Mouse (Mus musculus) testis, postnatal 14 days (tissue): ENCODE data around the gene Adgb.

Experiments used
- DNase-seq: peaks from one replicate; pipeline ENCODE4 v3.0.0; 2021; ENCODE audit warnings: low spot score

The Adgb gene

DNA sequence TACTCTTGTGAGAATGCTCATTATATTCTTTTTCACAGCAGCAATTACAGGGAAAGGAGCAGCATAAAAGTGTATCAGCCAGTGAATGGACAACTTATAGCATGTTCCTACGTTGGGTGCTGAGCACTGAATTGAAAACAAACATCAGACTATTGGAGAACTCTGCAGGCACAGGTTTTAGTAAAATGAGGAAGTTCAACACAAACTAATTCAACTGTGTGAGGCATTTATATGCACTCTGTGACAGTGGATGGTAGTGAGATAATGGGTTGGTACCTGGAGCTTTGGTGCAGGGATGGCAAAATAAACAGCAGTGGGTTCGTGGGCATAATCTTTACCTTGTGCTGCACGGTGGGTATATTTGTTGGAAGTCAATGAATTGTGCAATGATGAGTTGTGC lies 121.6 kb downstream of the Adgb start:
- no peak for DNase-seq

GRCm38 (mm10) chr10:10343930-10344329 lies 128.2 kb downstream of the Adgb start:
- no peak for DNase-seq

GRCm38 (mm10) chr10:10325560-10325959 lies 146.6 kb downstream of the Adgb start:
- DNase-seq = no peak

GRCm38 (mm10) chr10:10322961-10323360 lies 149.2 kb downstream of the Adgb start:
- no peak for DNase-seq

DNA sequence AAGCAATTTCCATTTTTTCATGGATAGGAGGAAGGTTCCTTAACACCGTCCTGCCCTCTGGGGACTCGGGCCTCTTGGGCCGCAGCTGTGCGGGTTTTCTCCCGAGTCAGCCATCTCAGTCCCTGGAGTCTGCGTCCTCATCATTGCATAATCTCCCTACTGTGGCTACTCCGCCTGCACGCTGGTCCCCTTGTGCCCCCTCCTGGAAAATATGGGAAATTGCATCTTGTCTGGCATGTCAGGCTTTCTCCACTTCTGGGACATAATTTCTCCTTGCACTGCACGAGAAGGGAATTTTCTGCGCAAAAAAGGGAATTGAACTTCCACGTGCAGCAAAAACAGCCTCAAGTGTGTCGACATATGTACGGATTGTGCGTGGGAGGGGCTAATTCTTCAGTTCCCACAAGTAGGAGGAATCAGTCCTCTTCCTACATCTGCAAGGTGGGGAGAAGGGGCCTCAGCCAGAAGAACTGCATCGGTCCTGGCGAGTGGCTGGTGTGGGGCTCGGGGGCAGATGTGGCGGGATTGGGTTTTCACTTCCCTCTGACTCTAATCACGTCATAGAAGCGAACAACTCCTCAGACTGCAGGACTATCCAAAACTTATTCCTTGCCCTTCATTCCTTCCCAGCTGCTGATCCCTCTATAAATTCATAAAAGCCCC lies 150.9 kb downstream of the Adgb start:
- peak; percentile 43 for DNase-seq

- DNase-seq = no peak
Measured at GRCm38 (mm10) chr10:10320364-10321083, 151.6 kb downstream of the Adgb start.

GRCm38 (mm10) chr10:10318086-10318485 lies 154.0 kb downstream of the Adgb start:
- no peak for DNase-seq

- DNase-seq = no peak
Measured at GRCm38 (mm10) chr10:10315631-10316030, 156.5 kb downstream of the Adgb start.

GRCm38 (mm10) chr10:10314521-10314920 lies 157.6 kb downstream of the Adgb start:
- DNase-seq = no peak

- no peak for DNase-seq
Measured at GRCm38 (mm10) chr10:10309877-10310426, 162.2 kb downstream of the Adgb start.

DNA sequence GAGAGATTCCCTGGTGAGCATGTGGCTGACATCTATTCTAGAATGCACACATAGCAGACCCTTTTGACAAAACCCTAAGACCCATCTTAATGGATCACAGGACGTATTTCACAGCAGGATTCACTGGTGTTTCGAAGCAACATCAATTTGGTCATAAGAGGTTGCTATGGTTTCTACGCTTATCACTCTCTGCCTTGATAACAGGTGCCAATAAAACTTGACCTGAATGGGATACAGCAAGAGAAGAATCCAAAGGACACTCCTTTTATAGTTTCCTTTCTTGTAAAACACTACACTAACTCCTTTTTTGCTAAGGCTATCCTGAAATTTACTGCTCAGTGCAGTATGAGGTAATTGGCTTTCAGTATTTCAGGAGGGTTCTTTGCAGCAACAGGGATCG lies 163.1 kb downstream of the Adgb start:
- no peak for DNase-seq

GRCm38 (mm10) chr10:10307384-10307783 lies 164.7 kb downstream of the Adgb start:
- DNase-seq = no peak

DNA sequence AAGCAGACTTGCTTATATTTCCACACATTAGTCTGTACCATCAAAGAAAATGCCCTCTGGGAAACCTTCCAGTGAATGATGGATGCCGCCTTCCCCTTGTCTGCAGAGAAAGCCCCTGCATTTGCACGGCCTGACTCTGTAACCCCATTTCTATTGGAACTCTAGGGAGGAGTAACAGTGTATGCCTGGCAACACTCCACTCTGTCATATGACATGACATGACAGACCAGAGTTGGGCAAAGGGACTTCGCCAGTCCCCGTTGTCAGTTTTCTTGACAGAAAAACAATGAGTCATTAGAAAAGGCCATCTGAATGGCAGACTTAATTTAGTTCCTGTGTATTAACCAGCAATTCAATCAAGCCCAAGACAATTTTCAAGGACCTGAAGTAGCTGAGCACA lies 167.8 kb downstream of the Adgb start:
- no peak for DNase-seq

GRCm38 (mm10) chr10:10301692-10302091 lies 170.4 kb downstream of the Adgb start:
- DNase-seq = no peak

- DNase-seq = peak; percentile 4
Measured at GRCm38 (mm10) chr10:10300915-10301439, 171.1 kb downstream of the Adgb start.

DNA sequence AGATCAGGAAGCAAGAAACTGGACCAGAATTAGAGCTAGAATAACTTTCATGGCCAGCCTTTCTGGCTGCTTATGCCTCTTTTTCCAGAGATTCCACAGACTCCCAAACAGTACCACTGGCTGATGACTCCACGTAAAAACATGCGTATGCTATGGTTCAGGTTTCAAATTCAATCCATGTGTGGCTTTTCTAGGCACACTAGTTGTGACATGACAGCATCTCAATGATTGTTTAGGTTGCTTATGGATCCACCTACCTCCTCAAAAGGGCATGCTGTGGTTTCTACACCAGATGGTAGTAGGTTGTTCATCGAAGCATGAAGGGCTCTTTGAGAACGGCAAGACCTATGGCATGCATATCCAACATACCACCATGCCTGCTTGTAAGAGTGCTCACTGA lies 172.1 kb downstream of the Adgb start:
- DNase-seq = no peak

DNA sequence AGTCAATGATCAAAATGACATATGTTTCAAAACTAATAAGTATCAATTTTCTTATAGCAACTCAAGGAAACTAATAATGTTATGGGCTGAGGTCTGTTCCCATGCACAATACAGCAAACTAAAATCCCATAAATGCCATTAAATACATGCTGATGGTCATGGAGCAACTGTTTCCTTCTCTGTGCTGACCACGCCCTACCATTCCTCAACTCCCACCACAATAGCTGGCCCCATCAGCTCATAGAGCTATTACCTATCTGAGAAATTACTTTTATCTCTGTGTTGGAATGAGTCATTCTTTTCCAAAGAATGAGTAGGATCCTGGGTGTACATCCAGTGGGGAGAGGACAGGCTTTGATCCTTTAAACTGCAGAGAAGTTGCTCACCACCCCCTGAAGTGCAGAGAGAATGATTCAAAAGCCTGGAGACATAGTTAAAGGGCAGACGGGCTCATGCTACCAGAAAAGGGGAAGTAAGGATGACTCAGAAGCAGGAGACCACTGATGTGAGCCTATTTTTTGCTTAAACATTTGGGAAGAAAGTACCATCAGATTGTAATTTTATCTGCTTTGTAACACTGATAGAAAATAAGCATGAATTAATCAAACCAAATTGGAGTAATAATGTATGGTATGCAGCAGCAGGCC lies 184.8 kb downstream of the Adgb start:
- DNase-seq = no peak
